Mouse (Mus musculus) small intestine, adult 2 months (tissue): ENCODE measurements at regions not wholly inside any gene's neighbourhood (a gene's known extent, or its start where the extent isn't known, plus 50 kb on each side); places are given as distances from the start of the nearest gene placed in this dataset.

Experiments used
- CTCF ChIP-seq: fragments of 200-500 bp; IDR thresholded peaks from 2 replicates; pipeline ENCODE4 v1.5.1; 2012; ENCODE audit warnings: low read depth, mild to moderate bottlenecking, control low read depth, inconsistent platforms, low read length, moderate library complexity, mixed read lengths; ENCODE audit not compliant: insufficient replicate concordance, insufficient read length; ENCODE audit errors: extremely low read depth
- POLR2A ChIP-seq: fragments of 200-500 bp; IDR thresholded peaks from 2 replicates; pipeline ENCODE4 v1.6.1; 2012; ENCODE audit warnings: low read depth, mild to moderate bottlenecking, control low read depth, inconsistent platforms, low read length, moderate library complexity

DNA sequence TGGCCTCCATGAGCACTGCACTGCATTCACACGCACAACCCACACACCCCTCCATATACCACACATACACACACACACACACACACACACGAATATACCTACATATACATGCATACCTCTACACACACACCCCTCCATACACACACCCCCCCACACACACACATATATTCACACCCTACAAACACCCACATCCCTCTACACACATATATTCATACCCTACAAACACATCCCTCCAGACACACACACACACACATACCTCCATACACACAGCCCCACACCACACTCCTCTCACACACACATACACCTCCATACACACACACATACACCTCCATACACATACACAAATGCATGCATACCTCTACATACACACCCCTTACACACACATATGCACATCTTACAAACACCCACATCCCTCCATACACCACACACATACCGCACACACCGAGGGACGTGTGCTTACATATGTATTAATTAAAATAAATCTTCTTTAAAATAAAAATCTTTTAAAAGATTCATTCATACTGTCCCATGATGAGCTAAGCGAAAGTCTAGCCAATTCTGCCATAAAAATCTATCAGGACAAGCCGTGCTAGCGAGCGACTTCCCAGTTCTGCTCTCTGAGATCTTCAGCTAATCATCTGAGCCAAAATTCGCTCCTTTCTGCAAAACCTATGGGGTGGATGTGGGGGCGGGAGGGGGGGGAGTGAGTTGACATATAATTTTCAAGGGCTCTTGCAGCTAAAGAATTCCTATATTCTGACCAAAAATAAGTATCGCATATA lies 74.3 kb upstream of the Ipo5 start:
- TF ChIP-seq CTCF (no peak), POLR2A (no peak)
